Mouse (Mus musculus) E14TG2a.4 (cell line): ENCODE measurements around the gene Gch1.

Source experiments
- CTCF ChIP-seq: conservative IDR thresholded peaks from 2 replicates; pipeline ENCODE4 v1.5.1; 2014; ENCODE audit warnings: low read length
- NANOG ChIP-seq: IDR thresholded peaks from 2 replicates; pipeline ENCODE4 v1.6.1; 2014; ENCODE audit warnings: borderline replicate concordance, low read length, mixed read lengths
- POU5F1 ChIP-seq: IDR thresholded peaks from 2 replicates; pipeline ENCODE4 v1.6.1; 2014; ENCODE audit warnings: low read length, borderline replicate concordance

DNA sequence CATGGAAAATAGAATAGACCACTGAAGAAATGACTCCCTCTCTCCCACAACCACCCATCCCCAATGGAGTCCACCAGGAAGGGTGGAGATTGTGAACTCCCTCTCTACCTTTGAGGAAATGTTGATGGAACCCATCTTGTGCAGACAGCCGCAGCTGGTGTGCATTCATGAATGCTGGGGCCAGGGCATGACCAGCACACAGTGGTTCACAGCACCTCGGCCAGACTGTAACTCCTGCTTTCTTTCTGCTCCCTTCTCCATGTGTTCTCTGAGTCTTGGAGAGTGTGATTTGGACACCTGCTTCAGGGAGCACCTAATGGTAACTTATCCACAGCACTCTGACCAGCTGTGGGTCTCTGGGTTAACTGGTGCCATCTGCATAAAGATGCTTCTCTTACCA, 27.3 kb upstream of the Gch1 start:
- TF ChIP-seq CTCF (no peak), POU5F1 (no peak), NANOG (no peak)
